Mouse (Mus musculus) midbrain, postnatal 0 days (tissue): ENCODE results near the gene H2al1m. TPM values are rescaled to one million over a fixed set of nuclear protein-coding genes. Genes with fewer than 3 reads are reported as not detected.

Source experiments
- ATAC-seq: fragments of 200-750 bp; cut with Nextera tagmentation; 2 replicates; pipeline ENCODE4 v1.8.0; 2017; ENCODE audit warnings: moderate number of reproducible peaks, mild to moderate bottlenecking, moderate TSS enrichment, moderate library complexity; ENCODE audit not compliant: low FRiP score
- DNase-seq: peaks from one replicate; pipeline ENCODE4 v3.0.0-alpha.2; 2015; ENCODE audit warnings: low spot score
- H3K27ac ChIP-seq: fragments of 300-500 bp; sonication (generic); 2 replicates; pipeline ENCODE4 v1.5.1; 2014; ENCODE audit warnings: low read depth, mild to moderate bottlenecking, low read length, mixed read lengths
- H3K27me3 ChIP-seq: fragments of 300-500 bp; sonication (generic); 2 replicates; pipeline ENCODE4 v1.6.1; 2014; ENCODE audit warnings: low read length, control low read depth, mixed read lengths; ENCODE audit not compliant: insufficient read depth
- H3K36me3 ChIP-seq: fragments of 300-500 bp; sonication (generic); 2 replicates; pipeline ENCODE4 v1.6.1; 2014; ENCODE audit warnings: low read length, control low read depth, mixed read lengths; ENCODE audit not compliant: insufficient read depth
- H3K4me1 ChIP-seq: fragments of 300-500 bp; sonication (generic); 2 replicates; pipeline ENCODE4 v1.6.1; 2014; ENCODE audit warnings: mild to moderate bottlenecking, control low read depth, antibody characterized with exemption, low read length, mixed read lengths; ENCODE audit not compliant: insufficient read depth
- H3K4me2 ChIP-seq: fragments of 300-500 bp; sonication (generic); 2 replicates; pipeline ENCODE4 v1.6.1; 2014; ENCODE audit warnings: low read depth, mild to moderate bottlenecking, low read length, mixed read lengths; ENCODE audit not compliant: poor library complexity, severe bottlenecking
- H3K4me3 ChIP-seq: fragments of 300-500 bp; sonication (generic); 2 replicates; pipeline ENCODE4 v1.5.1; 2014; ENCODE audit warnings: low read depth, mild to moderate bottlenecking, low read length, moderate library complexity
- H3K9ac ChIP-seq: fragments of 300-500 bp; sonication (generic); replicated peaks from 2 replicates; pipeline ENCODE4 v1.6.1; 2014; ENCODE audit warnings: mild to moderate bottlenecking, low read length, moderate library complexity, mixed read lengths; ENCODE audit not compliant: poor library complexity, severe bottlenecking
- H3K9me3 ChIP-seq: fragments of 300-500 bp; sonication (generic); 2 replicates; pipeline ENCODE4 v1.6.1; 2016; ENCODE audit warnings: low read length, control low read depth
- CTCF ChIP-seq: IDR thresholded peaks from 2 replicates; pipeline ENCODE4 v1.5.1; 2016; ENCODE audit warnings: antibody characterized with exemption, mild to moderate bottlenecking
- WGBS: fragments of 180-500 bp; shearing (Covaris S2); extraction: QIAGEN DNeasy Blood & Tissue Kit; methylation state at CpG from one replicate; pipeline ENCODE4 v1.1.7; 2014; 5-methylcytosine and 5-hydroxymethylcytosine counted together
- polyA plus RNA-seq: library from polyadenylated mRNA; unstranded; fragments of >200 nt; fragmentation: Nextera tagmentation; extraction: Ambion mirVana; gene quantifications from 2 replicates; pipeline ENCODE4 v1.2.1, GENCODE M21; 2015
- total RNA-seq: library from RNA; depleted of rRNA; stranded (reverse); fragments of >200 nt; gene quantifications from 2 replicates; pipeline ENCODE4 v1.2.3, GENCODE M21; 2014

The H2al1m gene
- total and polyA plus RNA-seq, 2 experiments from 2014 or later = not detected

GRCm38 (mm10) chrX:9254901-9255300, 28.7 kb upstream of the H2al1m start:
- H3K9me3 ChIP-seq = no peaks in the 10 kb centered on the region
- DNase-seq = no peak
- H3K4me2 ChIP-seq = no peak overlapping the region
- H3K9ac ChIP-seq = no peak overlapping the region
- no peaks in the 10 kb centered on the region for H3K36me3 ChIP-seq
- H3K4me1 ChIP-seq = no peaks in the 10 kb centered on the region
- H3K4me3 ChIP-seq = no peak overlapping the region
- no peak for TF ChIP-seq CTCF
- no peaks in the 10 kb centered on the region for H3K27me3 ChIP-seq
- H3K27ac ChIP-seq = no peak overlapping the region
- ATAC-seq = no peak
- 90% methylated on average over 3 of the region's 3 CpGs for WGBS

DNA sequence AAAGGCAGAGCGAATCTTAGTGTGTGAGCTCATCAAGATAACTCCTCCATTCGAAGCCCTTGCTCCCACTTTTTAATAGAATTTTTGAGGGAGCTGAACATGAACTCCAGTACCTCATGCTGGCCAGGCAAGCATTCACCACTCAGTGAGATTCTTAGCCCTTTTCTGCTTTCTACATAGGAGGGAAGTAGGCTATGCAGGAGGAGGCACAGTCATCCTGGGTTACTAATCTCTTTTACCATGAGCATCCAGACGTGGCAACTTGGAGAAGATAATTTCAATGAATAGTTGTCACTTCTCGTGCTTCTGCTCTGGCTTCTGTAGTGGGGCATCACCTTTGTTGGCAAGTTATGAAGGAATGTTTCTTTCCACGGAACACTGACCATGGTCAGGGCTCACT, 26.8 kb upstream of the H2al1m start, which contains the start of gene Gm14862:
Gene Gm14862, minus strand, starts transcription at position 134 of the 400 bp plus-strand sequence.
- no peak within 1 kb of the TSS for H3K4me2 ChIP-seq
- no peak within 1 kb of the TSS for H3K9ac ChIP-seq
- no peak within 1 kb of the TSS for H3K27ac ChIP-seq
- no peak for TF ChIP-seq CTCF
- 73% methylated on average over 5 of the region's 5 CpGs for WGBS
- H3K4me3 ChIP-seq = no peak within 1 kb of the TSS
- H3K4me1 ChIP-seq = no peaks in the 10 kb centered on the region
- no peaks in the 10 kb centered on the region for H3K27me3 ChIP-seq
- ATAC-seq (no peak), DNase-seq (no peak)
- H3K9me3 ChIP-seq = no peaks in the 10 kb centered on the region
- no peaks in the 10 kb centered on the region for H3K36me3 ChIP-seq

DNA sequence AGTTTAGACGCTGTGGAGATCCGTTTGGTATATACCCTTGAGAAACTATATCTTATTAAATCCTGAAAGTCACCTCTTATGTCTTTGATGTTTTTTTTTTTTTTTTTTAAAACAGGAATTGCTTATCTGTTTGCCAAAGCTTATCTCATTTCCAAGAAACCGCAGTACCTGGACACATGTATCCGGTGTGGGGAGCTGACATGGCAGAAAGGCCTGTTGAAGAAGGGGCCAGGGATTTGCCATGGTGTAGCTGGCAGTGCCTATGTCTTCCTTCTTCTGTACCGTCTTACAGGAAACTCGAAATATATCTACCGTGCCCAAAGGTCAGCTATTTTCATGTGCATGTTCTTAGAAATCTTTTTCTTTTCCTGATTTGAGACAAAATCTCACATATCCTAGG, 25.7 kb upstream of the H2al1m start:
- H3K36me3 ChIP-seq = no peaks in the 10 kb centered on the region
- ATAC-seq (no peak), DNase-seq (no peak)
- H3K9ac ChIP-seq = no peak overlapping the region
- TF ChIP-seq CTCF = no peak
- no peaks in the 10 kb centered on the region for H3K9me3 ChIP-seq
- 93% methylated on average over 7 of the region's 7 CpGs for WGBS
- no peak overlapping the region for H3K4me3 ChIP-seq
- no peaks in the 10 kb centered on the region for H3K27me3 ChIP-seq
- H3K4me1 ChIP-seq = no peaks in the 10 kb centered on the region
- no peak overlapping the region for H3K27ac ChIP-seq
- H3K4me2 ChIP-seq = no peak overlapping the region

GRCm38 (mm10) chrX:9259267-9259666, 24.3 kb upstream of the H2al1m start:
- Histone ChIP-seq H3K36me3 (no peaks in the 10 kb centered on the region), H3K27me3 (no peaks in the 10 kb centered on the region), H3K9ac (no peak overlapping the region), H3K4me2 (no peak overlapping the region), H3K4me3 (no peak overlapping the region), H3K27ac (no peak overlapping the region), H3K9me3 (no peaks in the 10 kb centered on the region), H3K4me1 (no peaks in the 10 kb centered on the region)
- TF ChIP-seq CTCF = no peak
- DNase-seq = no peak
- 63% methylated on average over 1 of the region's 1 CpGs for WGBS
- no peak for ATAC-seq

GRCm38 (mm10) chrX:9271112-9271511, 12.5 kb upstream of the H2al1m start:
- TF ChIP-seq CTCF = no peak
- H3K4me3 ChIP-seq = no peak overlapping the region
- H3K9ac ChIP-seq = no peak overlapping the region
- no peaks in the 10 kb centered on the region for H3K36me3 ChIP-seq
- no peak overlapping the region for H3K27ac ChIP-seq
- ATAC-seq (no peak), DNase-seq (no peak)
- no peaks in the 10 kb centered on the region for H3K27me3 ChIP-seq
- WGBS = 58% methylated on average over 3 of the region's 3 CpGs
- no peak overlapping the region for H3K4me2 ChIP-seq
- H3K4me1 ChIP-seq = no peaks in the 10 kb centered on the region
- H3K9me3 ChIP-seq = no peaks in the 10 kb centered on the region

DNA sequence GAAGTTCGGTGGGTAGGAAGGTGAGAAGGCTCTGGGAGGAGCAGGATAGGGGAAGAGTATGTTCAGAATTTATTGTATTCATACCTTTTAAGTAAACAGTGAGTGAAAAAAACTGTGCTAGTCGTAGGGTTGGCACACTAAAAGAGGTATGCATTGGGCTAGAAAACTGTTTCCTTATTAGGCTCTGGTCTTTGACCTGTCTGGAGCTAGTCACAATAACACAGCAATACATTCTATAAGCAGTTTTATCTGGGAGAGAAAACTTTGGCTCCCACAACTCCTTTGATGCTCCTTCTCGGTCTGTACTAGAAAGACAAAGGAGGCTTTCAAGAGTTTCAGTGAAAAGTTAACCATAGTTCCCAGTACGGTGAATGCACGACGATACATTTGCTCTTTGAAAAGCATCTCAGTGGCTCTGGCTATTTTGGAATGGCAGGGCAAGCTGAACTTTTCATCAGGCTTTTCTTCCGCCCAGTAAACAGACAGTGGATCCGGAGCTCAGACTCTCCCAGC, 11.6 kb upstream of the H2al1m start:
- DNase-seq = no peak
- ATAC-seq = no peak
- no peak overlapping the region for H3K27ac ChIP-seq
- peak overlapping the region; percentile 49 for H3K4me2 ChIP-seq
- H3K4me3 ChIP-seq = peak overlapping the region; percentile 49
- no peaks in the 10 kb centered on the region for H3K36me3 ChIP-seq
- no peaks in the 10 kb centered on the region for H3K4me1 ChIP-seq
- WGBS = 25% methylated on average over 8 of the region's 8 CpGs
- TF ChIP-seq CTCF = no peak
- no peak overlapping the region for H3K9ac ChIP-seq
- H3K27me3 ChIP-seq = no peaks in the 10 kb centered on the region
- no peaks in the 10 kb centered on the region for H3K9me3 ChIP-seq
